Mouse (Mus musculus): ENCODE results near the gene Bhlha15. TPM values are rescaled to one million over a fixed set of nuclear protein-coding genes. Genes with fewer than 3 reads are reported as not detected.

Bhlha15 gene
- polyA plus RNA-seq, 1 experiment from 2014 or later = 0.05 TPM

GRCm38 (mm10) chr5:144232531-144232930 is 42.4 kb downstream of the Bhlha15 start:
- ATAC-seq (ENCODE audit: insufficient number of reproducible peaks, insufficient read depth, low FRiP score, low read depth) = no peak
- Histone ChIP-seq H3K27ac (replicated peaks in 1 of 2; ENCODE audit: control insufficient read depth in 1 of 2, insufficient read depth in 1 of 2, low read depth in 2 of 2, low read length in 2 of 2) (no peak overlapping the region), H3K4me2 (ENCODE audit: low read length) (no peak overlapping the region), H3K9ac (ENCODE audit: low read length) (no peak overlapping the region), H3K36me3 (ENCODE audit: control insufficient read depth, insufficient read depth, low read length) (no peaks in the 10 kb centered on the region), H3K27me3 (ENCODE audit: control insufficient read depth, insufficient read depth, low read length) (no peaks in the 10 kb centered on the region), H3K4me1 (ENCODE audit: control insufficient read depth in 2 of 2, insufficient read depth in 2 of 2, low read length in 2 of 2) (no peaks in the 10 kb centered on the region), H3K4me3 (ENCODE audit: control insufficient read depth in 1 of 2, insufficient read depth in 1 of 2, low read depth in 1 of 2, low read length in 2 of 2) (no peak overlapping the region), H3K9me3 (ENCODE audit: control insufficient read depth, low read length) (no peaks in the 10 kb centered on the region; the same call in 1 of the 2 replicates)
- 82% methylated on average over 5 of the region's 5 CpGs for WGBS

GRCm38 (mm10) chr5:144234222-144234621 is 44.1 kb downstream of the Bhlha15 start:
- 57% methylated on average over 6 of the region's 6 CpGs for WGBS
- Histone ChIP-seq H3K27ac (replicated peaks in 1 of 2; ENCODE audit: control insufficient read depth in 1 of 2, insufficient read depth in 1 of 2, low read depth in 2 of 2, low read length in 2 of 2) (no peak overlapping the region), H3K4me2 (ENCODE audit: low read length) (no peak overlapping the region), H3K4me3 (ENCODE audit: control insufficient read depth in 1 of 2, insufficient read depth in 1 of 2, low read depth in 1 of 2, low read length in 2 of 2) (no peak overlapping the region), H3K27me3 (ENCODE audit: control insufficient read depth, insufficient read depth, low read length) (no peaks in the 10 kb centered on the region), H3K9ac (ENCODE audit: low read length) (no peak overlapping the region), H3K4me1 (ENCODE audit: control insufficient read depth in 2 of 2, insufficient read depth in 2 of 2, low read length in 2 of 2) (no peaks in the 10 kb centered on the region; a peak in 1 of 4 replicates), H3K9me3 (ENCODE audit: control insufficient read depth, low read length) (no peaks in the 10 kb centered on the region; the same call in 1 of the 2 replicates), H3K36me3 (ENCODE audit: control insufficient read depth, insufficient read depth, low read length) (no peaks in the 10 kb centered on the region)
- no peak for ATAC-seq (ENCODE audit: insufficient number of reproducible peaks, insufficient read depth, low FRiP score, low read depth)

GRCm38 (mm10) chr5:144234714-144235113 is 44.6 kb downstream of the Bhlha15 start:
- Histone ChIP-seq H3K9me3 (ENCODE audit: control insufficient read depth, low read length) (no peaks in the 10 kb centered on the region; the same call in 1 of the 2 replicates), H3K4me3 (ENCODE audit: control insufficient read depth in 1 of 2, insufficient read depth in 1 of 2, low read depth in 1 of 2, low read length in 2 of 2) (no peak overlapping the region), H3K36me3 (ENCODE audit: control insufficient read depth, insufficient read depth, low read length) (no peaks in the 10 kb centered on the region), H3K27ac (replicated peaks in 1 of 2; ENCODE audit: control insufficient read depth in 1 of 2, insufficient read depth in 1 of 2, low read depth in 2 of 2, low read length in 2 of 2) (no peak overlapping the region), H3K27me3 (ENCODE audit: control insufficient read depth, insufficient read depth, low read length) (no peaks in the 10 kb centered on the region), H3K4me2 (ENCODE audit: low read length) (no peak overlapping the region), H3K9ac (ENCODE audit: low read length) (no peak overlapping the region), H3K4me1 (ENCODE audit: control insufficient read depth in 2 of 2, insufficient read depth in 2 of 2, low read length in 2 of 2) (no peaks in the 10 kb centered on the region; a peak in 1 of 4 replicates)
- no peak; the same call in 1 of the 2 replicates for ATAC-seq (ENCODE audit: insufficient number of reproducible peaks, insufficient read depth, low FRiP score, low read depth)
- WGBS = 75% methylated on average over 7 of the region's 7 CpGs

- WGBS = 79% methylated on average over 1 of the region's 1 CpGs
These were observed 48.9 kb downstream of the Bhlha15 start for GRCm38 (mm10) chr5:144238969-144239368.

More at GRCm38 (mm10) chr5:144238969-144239368, 48.9 kb downstream of the Bhlha15 start:
- Histone ChIP-seq H3K27me3 (ENCODE audit: control insufficient read depth, insufficient read depth, low read length) (no peaks in the 10 kb centered on the region), H3K4me3 (ENCODE audit: control insufficient read depth in 1 of 2, insufficient read depth in 1 of 2, low read depth in 1 of 2, low read length in 2 of 2) (no peak overlapping the region), H3K4me2 (ENCODE audit: low read length) (no peak overlapping the region), H3K9me3 (ENCODE audit: control insufficient read depth, low read length) (no peaks in the 10 kb centered on the region), H3K9ac (ENCODE audit: low read length) (no peak overlapping the region), H3K27ac (replicated peaks in 1 of 2; ENCODE audit: control insufficient read depth in 1 of 2, insufficient read depth in 1 of 2, low read depth in 2 of 2, low read length in 2 of 2) (no peak overlapping the region), H3K4me1 (ENCODE audit: control insufficient read depth in 2 of 2, insufficient read depth in 2 of 2, low read length in 2 of 2) (peaks cover 5 to 6% of the 10 kb centered on the region in 2 experiments; a peak in 1 of 4 replicates), H3K36me3 (ENCODE audit: control insufficient read depth, insufficient read depth, low read length) (no peaks in the 10 kb centered on the region)
- no peak for ATAC-seq (ENCODE audit: insufficient number of reproducible peaks, insufficient read depth, low FRiP score, low read depth)

Other genes with a start within 250 kb of the Bhlha15 start
- gene Ccz1, start 175.4 kb upstream of the Bhlha15 start, polyA plus RNA-seq (2014; fragmentation: Nextera tagmentation; extraction: Ambion mirVana) = 49.7 and 51.5 TPM in 2 replicates
- not detected in 2 replicates for gene Ocm, start 163.6 kb upstream of the Bhlha15 start, polyA plus RNA-seq (2014; fragmentation: Nextera tagmentation; extraction: Ambion mirVana)
- gene Lmtk2, start 89.8 kb upstream of the Bhlha15 start, polyA plus RNA-seq (2014; fragmentation: Nextera tagmentation; extraction: Ambion mirVana) = 4.4 and 4.7 TPM in 2 replicates
- 12.6 and 14.4 TPM in 2 replicates for gene Tecpr1, start 33.3 kb downstream of the Bhlha15 start, polyA plus RNA-seq (2014; fragmentation: Nextera tagmentation; extraction: Ambion mirVana)
- 187 and 204 TPM in 2 replicates for gene Bri3, start 54.2 kb downstream of the Bhlha15 start, polyA plus RNA-seq (2014; fragmentation: Nextera tagmentation; extraction: Ambion mirVana)
- 10.8 and 11.0 TPM in 2 replicates for gene Baiap2l1, start 167.8 kb downstream of the Bhlha15 start, polyA plus RNA-seq (2014; fragmentation: Nextera tagmentation; extraction: Ambion mirVana)

All from heart, embryonic 14.5 days (tissue).